Mouse (Mus musculus) right cerebral cortex, postnatal 36 days (tissue): ENCODE measurements at regions not wholly inside any gene's neighbourhood (a gene's known extent, or its start where the extent isn't known, plus 50 kb on each side); places are given as distances from the start of the nearest gene placed in this dataset.

ENCODE experiments used
- DNase-seq, 2 experiments: peaks; one replicate each; pipeline ENCODE4 v3.0.0; 2022; ENCODE audit warnings: low spot score in 2 of 2, mixed read lengths in 1 of 2

GRCm38 (mm10) chr19:36178828-36179251, 58.9 kb upstream of the Ankrd1 start:
- no peak for DNase-seq

- no peak for DNase-seq
Measured at GRCm38 (mm10) chr19:36180329-36180728, 60.4 kb upstream of the Ankrd1 start.

- no peak for DNase-seq
Measured at GRCm38 (mm10) chr19:36181535-36181934, 61.6 kb upstream of the Ankrd1 start.

GRCm38 (mm10) chr19:36183127-36183526, 63.2 kb upstream of the Ankrd1 start:
- peak; percentile 46 for DNase-seq

- DNase-seq = no peak
Measured at GRCm38 (mm10) chr19:36189662-36190061, 69.8 kb upstream of the Ankrd1 start.

GRCm38 (mm10) chr19:36191641-36192040, 71.7 kb upstream of the Ankrd1 start:
- DNase-seq = no peak

- no peak for DNase-seq
Measured at GRCm38 (mm10) chr19:36204269-36204668, 84.4 kb upstream of the Ankrd1 start.

GRCm38 (mm10) chr19:36204965-36205718, 85.2 kb upstream of the Ankrd1 start:
- DNase-seq = no peak

GRCm38 (mm10) chr19:36207735-36208288, 87.9 kb upstream of the Ankrd1 start:
- no peak for DNase-seq

GRCm38 (mm10) chr19:36208419-36208818, 88.5 kb upstream of the Ankrd1 start:
- DNase-seq = no peak

GRCm38 (mm10) chr19:36213461-36213860, 93.6 kb upstream of the Ankrd1 start:
- DNase-seq = peak in 1 of 2 experiments; percentile 17

- peak; percentile 41 to 52 for DNase-seq
Measured at GRCm38 (mm10) chr19:36214188-36214968, 94.5 kb upstream of the Ankrd1 start.

GRCm38 (mm10) chr19:36217177-36217576, 97.3 kb upstream of the Ankrd1 start:
- no peak for DNase-seq

GRCm38 (mm10) chr19:36217605-36218004, 97.7 kb upstream of the Ankrd1 start:
- no peak for DNase-seq

GRCm38 (mm10) chr19:36218921-36219320, 99.0 kb upstream of the Ankrd1 start:
- no peak for DNase-seq

GRCm38 (mm10) chr19:36221104-36221503, 101.2 kb upstream of the Ankrd1 start:
- no peak for DNase-seq

- no peak for DNase-seq
Measured at GRCm38 (mm10) chr19:36221596-36221995, 101.7 kb upstream of the Ankrd1 start.

- no peak for DNase-seq
Measured at GRCm38 (mm10) chr19:36222198-36222597, 102.3 kb upstream of the Ankrd1 start.

GRCm38 (mm10) chr19:36224518-36224917, 104.6 kb upstream of the Ankrd1 start:
- DNase-seq = no peak

- no peak for DNase-seq
Measured at GRCm38 (mm10) chr19:36225612-36226011, 105.7 kb upstream of the Ankrd1 start.

GRCm38 (mm10) chr19:36227418-36228160, 107.7 kb upstream of the Ankrd1 start:
- DNase-seq = no peak

GRCm38 (mm10) chr19:36229315-36229714, 109.4 kb upstream of the Ankrd1 start:
- DNase-seq = no peak
